In the genomic region with DNA sequence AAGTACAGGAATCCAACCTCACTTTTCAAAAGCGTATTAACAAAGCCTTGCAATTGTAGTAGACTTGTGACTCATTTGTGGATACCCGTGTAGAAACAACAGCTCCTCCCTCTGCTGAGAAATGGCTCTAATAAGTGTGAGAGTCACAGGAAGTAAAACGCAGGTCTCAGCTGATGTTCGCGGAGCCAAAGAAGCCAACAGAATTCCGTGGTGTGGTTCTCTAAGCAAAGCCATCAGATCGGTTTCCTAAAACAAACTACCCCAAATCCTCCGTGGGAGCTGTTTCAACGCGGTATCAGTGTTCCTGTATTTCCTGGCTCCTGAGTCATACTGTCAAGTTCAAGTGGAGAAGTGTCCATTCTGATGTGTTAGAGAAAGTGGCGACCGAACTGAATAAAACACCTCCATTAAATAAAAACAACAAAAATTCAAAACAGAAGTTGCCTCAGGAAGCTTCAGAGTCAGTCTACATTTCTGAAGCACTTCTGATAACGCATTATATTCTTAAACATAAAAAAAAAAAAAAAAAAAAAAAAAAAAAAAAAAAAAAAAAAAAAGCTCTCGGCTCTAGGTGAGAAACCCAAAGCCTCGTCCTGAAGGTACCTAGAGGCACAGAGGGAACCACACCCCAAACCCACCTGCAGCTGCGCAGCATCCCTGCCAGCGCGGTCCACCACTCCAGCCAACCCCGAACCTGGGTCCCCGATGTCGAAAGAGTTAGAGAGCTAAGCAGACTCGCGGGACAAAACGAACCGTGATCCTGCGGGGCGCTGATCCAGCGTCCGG, we compare ENCODE assay signal across 8 mouse cellular contexts. TPM values are rescaled to one million over a fixed set of nuclear protein-coding genes. Genes with fewer than 3 reads are reported as not detected.
A peak's percentile ranks its signal among the peaks of the same experiment; 100 is the strongest.
DNase-seq lines count a peak whose midpoint lies in the region; ATAC-seq and TF ChIP-seq lines count a peak whose summit lies in the region.

No protein-coding gene starts in this region.

- peak overlapping the region; percentile 86 for H3K4me3 ChIP-seq in gastrocnemius, adult 2 months
- H3K4me3 ChIP-seq in cortical plate, adult 2 months (ENCODE audit: insufficient read depth, low read length), result peak overlapping the region; percentile 41
- peak overlapping the region; percentile 84 for H3K4me3 ChIP-seq in heart, embryonic 15.5 days
- H3K4me3 ChIP-seq in liver, postnatal 0 days (ENCODE audit: low read depth, low read length), result peak overlapping the region; percentile 88

- no peak for TF ChIP-seq CTCF in gastrocnemius, adult 2 months (IDR thresholded peaks at IDR 0.05)
- no peak for TF ChIP-seq CTCF in cortical plate, adult 2 months (IDR thresholded peaks at IDR 0.05; ENCODE audit: extremely low read depth, insufficient read depth, low read length)
- TF ChIP-seq CTCF in liver, postnatal 0 days (IDR thresholded peaks at IDR 0.05; ENCODE audit: low read depth), result no peak

- H3K9me3 ChIP-seq in heart, embryonic 15.5 days (replicated peaks), result no peaks in the 10 kb centered on the region
- no peaks in the 10 kb centered on the region for H3K9me3 ChIP-seq in liver, postnatal 0 days (ENCODE audit: low read length)

- H3K36me3 ChIP-seq in heart, embryonic 15.5 days, result no peaks in the 10 kb centered on the region
- H3K36me3 ChIP-seq in liver, postnatal 0 days (replicated peaks; ENCODE audit: insufficient read depth, low read length), result no peaks in the 10 kb centered on the region

- H3K4me2 ChIP-seq in heart, embryonic 15.5 days, result peak overlapping the region; percentile 88
- H3K4me2 ChIP-seq in liver, postnatal 0 days (ENCODE audit: low read depth, low read length), result peak overlapping the region; percentile 93

- ATAC-seq in heart, embryonic 15.5 days (replicated peaks; ENCODE audit: insufficient number of reproducible peaks, insufficient read depth, low FRiP score, low read depth), result no peak
- ATAC-seq in liver, postnatal 0 days, result peak; percentile 49

- H3K9ac ChIP-seq in heart, embryonic 15.5 days, result peak overlapping the region; percentile 68
- peak overlapping the region; percentile 76 for H3K9ac ChIP-seq in liver, postnatal 0 days (replicated peaks)

- H3K4me1 ChIP-seq in cortical plate, adult 2 months (ENCODE audit: control insufficient read depth, insufficient read depth, low read length), result no peaks in the 10 kb centered on the region
- H3K4me1 ChIP-seq in heart, embryonic 15.5 days (replicated peaks), result peaks cover 8% of the 10 kb centered on the region
- H3K4me1 ChIP-seq in liver, postnatal 0 days (ENCODE audit: insufficient read depth), result peaks cover 10% of the 10 kb centered on the region

- intact Hi-C loops in gastrocnemius, adult 2 months (cut with DNase I), result no loop called here
- intact Hi-C loops in gastrocnemius, postnatal 36 days (cut with DNase I), result no loop called here

- peak overlapping the region; percentile 52 for H3K27ac ChIP-seq in gastrocnemius, adult 2 months
- no peak overlapping the region for H3K27ac ChIP-seq in cortical plate, adult 2 months (ENCODE audit: insufficient read depth, low read length)
- 0 out of 2 replicates have a peak overlapping the region, but pooled peaks have one; percentile 3 for H3K27ac ChIP-seq in heart, embryonic 15.5 days
- H3K27ac ChIP-seq in liver, postnatal 0 days (ENCODE audit: low read depth), result peak overlapping the region; percentile 71

- no peak for TF ChIP-seq EP300 in liver, postnatal 0 days (IDR thresholded peaks at IDR 0.05; ENCODE audit: low read depth)

- 5% methylated on average over 29 of the region's 29 CpGs for WGBS in heart, embryonic 15.5 days
- WGBS in liver, postnatal 0 days (ENCODE audit: insufficient replicate concordance), result 5% methylated on average over 29 of the region's 29 CpGs

- no peaks in the 10 kb centered on the region for H3K27me3 ChIP-seq in heart, embryonic 15.5 days
- no peaks in the 10 kb centered on the region for H3K27me3 ChIP-seq in liver, postnatal 0 days (ENCODE audit: insufficient read depth, low read length)

- no peak for DNase-seq in gastrocnemius, adult 2 months
- no peak for DNase-seq in gastrocnemius, postnatal 36 days
- DNase-seq in CD4-positive helper T cell, adult 2 months (ENCODE audit: low read depth, low spot score), result peak; percentile 84
- peak; percentile 27 for DNase-seq in liver, postnatal 0 days
- DNase-seq in retina, postnatal 1 day, result peak; percentile 22
- DNase-seq in gastrocnemius, adult 18-20 months (ENCODE audit: low spot score), result no peak

- no peak for TF ChIP-seq POLR2A in cortical plate, adult 2 months (IDR thresholded peaks at IDR 0.05; ENCODE audit: extremely low read depth, insufficient read depth, low read length)

RNA-seq across cellular contexts. Expression of a gene that starts 0.5 kb away (rescaled TPM):
- under 1 TPM; 0.20 to 0.46 TPM for total RNA-seq in gastrocnemius, adult 2 months (2021)
- total RNA-seq in gastrocnemius, postnatal 36 days (2021), result under 1 TPM; 0.20 to 0.48 TPM
- polyA plus RNA-seq in cortical plate, adult 2 months (2012; rRNA removed), result 0.15 and 0.25 TPM in 2 replicates
- polyA plus RNA-seq in heart, embryonic 15.5 days (2015; fragmentation: Nextera tagmentation; extraction: Ambion mirVana), result 3.5 and 5.9 TPM in 2 replicates
- 10.3 and 11.9 TPM in 2 replicates for polyA plus RNA-seq in liver, postnatal 0 days (2015; fragmentation: Nextera tagmentation; extraction: Ambion mirVana)
- under 1 TPM; 0.46 to 0.47 TPM for total RNA-seq in gastrocnemius, adult 18-20 months (2021)

RNA-seq across cellular contexts. Expression of a gene that starts 41.6 kb away (rescaled TPM):
- total RNA-seq in gastrocnemius, adult 2 months (2021), result 1 to 10 TPM; 5.0 to 5.3 TPM
- 1 to 10 TPM; 4.2 to 4.4 TPM for total RNA-seq in gastrocnemius, postnatal 36 days (2021)
- polyA plus RNA-seq in cortical plate, adult 2 months (2012; rRNA removed), result 21.7 and 23.5 TPM in 2 replicates
- polyA plus RNA-seq in heart, embryonic 15.5 days (2015; fragmentation: Nextera tagmentation; extraction: Ambion mirVana), result 25.1 TPM in 2 replicates
- polyA plus RNA-seq in liver, postnatal 0 days (2015; fragmentation: Nextera tagmentation; extraction: Ambion mirVana), result 14.3 and 15.5 TPM in 2 replicates
- total RNA-seq in gastrocnemius, adult 18-20 months (2021), result 1 to 10 TPM; 5.2 to 5.7 TPM

Comparison
In these comparisons a context has a peak if more than half of its experiments do, and no peak if none do; other contexts are left out.
1. DNase-seq: peak in CD4-positive helper T cell, adult 2 months (single experiment), liver, postnatal 0 days (single experiment) and retina, postnatal 1 day (single experiment); none in gastrocnemius, adult 2 months (single experiment), gastrocnemius, postnatal 36 days (0 of 2) and gastrocnemius, adult 18-20 months (single experiment).
2. Peak in every context shown above with its lines, with median percentiles within 50 percentile points of each other: H3K4me3 ChIP-seq.